8 mouse cellular contexts compared by ENCODE assay signal in the genomic region with DNA sequence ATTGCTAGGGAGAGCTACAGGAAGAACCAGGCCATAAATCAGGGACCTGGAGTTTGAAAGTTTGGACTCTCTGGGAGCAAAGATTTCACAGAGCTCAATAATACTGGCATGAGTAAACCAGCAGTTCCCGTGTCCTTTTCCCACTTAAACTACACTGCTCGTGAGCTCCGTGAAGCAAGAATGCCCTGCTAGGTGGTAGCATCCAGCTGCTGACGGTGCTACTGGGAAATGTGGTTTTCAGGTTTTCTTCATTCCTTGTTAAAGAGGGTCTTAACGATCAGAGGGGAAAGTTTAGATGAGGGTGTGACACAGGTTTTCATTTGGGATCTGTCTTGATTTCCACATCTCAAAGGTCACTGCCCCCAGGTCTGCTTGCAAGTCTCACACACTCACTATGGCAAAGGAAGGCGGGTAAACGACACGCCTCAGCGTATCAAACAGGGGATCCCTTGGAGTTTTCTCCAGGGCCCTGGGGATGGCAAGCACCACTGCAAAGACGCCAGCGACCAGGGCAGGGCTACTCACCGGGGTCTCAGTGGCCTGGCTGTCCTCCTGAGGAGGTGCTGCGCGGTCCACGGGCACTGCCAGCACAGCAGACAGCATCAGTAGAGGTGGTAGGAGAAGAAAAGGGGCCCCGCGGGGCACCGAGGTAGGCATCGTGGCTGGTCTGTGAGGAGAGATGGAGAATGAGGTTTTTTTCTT. TPM values are rescaled to one million over a fixed set of nuclear protein-coding genes. Genes with fewer than 3 reads are reported as not detected.
DNase-seq lines count a peak whose midpoint lies in the region; ATAC-seq and TF ChIP-seq lines count a peak whose summit lies in the region.

No protein-coding gene starts in this region.

- no peaks in the 10 kb centered on the region for H3K79me3 ChIP-seq in C2C12 (ENCODE audit: low read depth)

- peaks cover 14% of the 10 kb centered on the region for H3K4me1 ChIP-seq in forebrain, embryonic 12.5 days
- H3K4me1 ChIP-seq in liver, embryonic 12.5 days, result peaks cover 45% of the 10 kb centered on the region

- DNase-seq in heart, adult 11 months, result peak; percentile 92
- no peak for DNase-seq in heart, postnatal 4 days
- DNase-seq in thymus, postnatal 36 days, result peak; percentile 18 to 33
- DNase-seq in cerebellum, adult 11 months, result no peak

- WGBS in forebrain, embryonic 12.5 days, result 45% methylated on average over 19 of the region's 19 CpGs
- 20% methylated on average over 19 of the region's 19 CpGs for WGBS in liver, embryonic 12.5 days (ENCODE audit: insufficient replicate concordance)

- H3K36me3 ChIP-seq in C2C12 (ENCODE audit: control insufficient read depth, insufficient read depth), result peaks cover 8% of the 10 kb centered on the region
- H3K36me3 ChIP-seq in forebrain, embryonic 12.5 days (replicated peaks), result peaks cover 12% of the 10 kb centered on the region
- H3K36me3 ChIP-seq in liver, embryonic 12.5 days, result peaks cover 36% of the 10 kb centered on the region

- H3ac ChIP-seq in C2C12 (ENCODE audit: control insufficient read depth, insufficient read length, low read depth), result peak overlapping the region; percentile 53

- no peak for TF ChIP-seq CTCF in C2C12 (IDR thresholded peaks at IDR 0.05; ENCODE audit: control insufficient read depth, insufficient read depth, insufficient read length)

- peak overlapping the region; percentile 53 for H3K4me3 ChIP-seq in C2C12 (ENCODE audit: insufficient read depth, poor library complexity, severe bottlenecking)
- H3K4me3 ChIP-seq in forebrain, embryonic 12.5 days (replicated peaks), result peak overlapping the region; percentile 69
- H3K4me3 ChIP-seq in liver, embryonic 12.5 days, result peak overlapping the region; percentile 83

- peak overlapping the region; percentile 62 for H3K4me2 ChIP-seq in forebrain, embryonic 12.5 days
- H3K4me2 ChIP-seq in liver, embryonic 12.5 days, result peak overlapping the region; percentile 94

- no peaks in the 10 kb centered on the region for H3K27me3 ChIP-seq in C2C12 (ENCODE audit: control insufficient read depth, insufficient read depth, insufficient read length)
- H3K27me3 ChIP-seq in forebrain, embryonic 12.5 days, result no peaks in the 10 kb centered on the region
- no peaks in the 10 kb centered on the region for H3K27me3 ChIP-seq in liver, embryonic 12.5 days (replicated peaks)

- ATAC-seq in forebrain, embryonic 12.5 days (ENCODE audit: low FRiP score), result no peak
- ATAC-seq in liver, embryonic 12.5 days, result peak; percentile 48
- no peak for ATAC-seq in cerebellum, adult (ENCODE audit: insufficient number of reproducible peaks, low FRiP score, low TSS enrichment)

- H3K9ac ChIP-seq in forebrain, embryonic 12.5 days, result peak overlapping the region; percentile 75
- H3K9ac ChIP-seq in liver, embryonic 12.5 days, result peak overlapping the region; percentile 88

- H3K79me2 ChIP-seq in C2C12 (ENCODE audit: control insufficient read depth, insufficient read depth), result no peaks in the 10 kb centered on the region

- H3K9me3 ChIP-seq in forebrain, embryonic 12.5 days, result no peaks in the 10 kb centered on the region
- no peaks in the 10 kb centered on the region for H3K9me3 ChIP-seq in liver, embryonic 12.5 days (replicated peaks)

- H3K27ac ChIP-seq in forebrain, embryonic 12.5 days, result 0 out of 2 replicates have a peak overlapping the region, but pooled peaks have one; percentile 88
- H3K27ac ChIP-seq in liver, embryonic 12.5 days, result peak overlapping the region; percentile 98

TF ChIP-seq in C2C12, 6 proteins besides CTCF, POLR2A, EP300 and RAD21:
- TF ChIP-seq CEBPB (IDR thresholded peaks at IDR 0.05; ENCODE audit: low read depth) (no peak), FOSL1 (IDR thresholded peaks at IDR 0.05; ENCODE audit: insufficient read depth, low read length, poor library complexity, severe bottlenecking) (no peak), MAX (IDR thresholded peaks at IDR 0.05) (no peak), MYOG (IDR thresholded peaks at IDR 0.05; ENCODE audit: control insufficient read depth, extremely low read depth, insufficient read length) (no peak), MYOD1 (IDR thresholded peaks at IDR 0.05; ENCODE audit: control insufficient read depth, insufficient read length, low read depth) (no peak), USF1 (IDR thresholded peaks at IDR 0.05; ENCODE audit: low read depth) (no peak)

RNA-seq across cellular contexts. Expression of a gene that starts 0.9 kb away (rescaled TPM):
- total RNA-seq in heart, postnatal 4 days (2021), result 100 to 1,000 TPM; 121 to 131 TPM
- polyA plus RNA-seq in C2C12 (2012; fragmentation: generic; extraction: Trizol), result 115 TPM
- polyA plus RNA-seq in forebrain, embryonic 12.5 days (2016; fragmentation: Nextera tagmentation; extraction: Ambion mirVana), result 89.5 and 90.5 TPM in 2 replicates
- 140 and 146 TPM in 2 replicates for polyA plus RNA-seq in liver, embryonic 12.5 days (2016; fragmentation: Nextera tagmentation; extraction: Ambion mirVana)

RNA-seq across cellular contexts. Expression of a gene that starts 16.7 kb away (rescaled TPM):
- 10 to 100 TPM; 40.7 to 42.1 TPM for total RNA-seq in heart, postnatal 4 days (2021)
- 32.5 TPM for polyA plus RNA-seq in C2C12 (2012; fragmentation: generic; extraction: Trizol)
- polyA plus RNA-seq in forebrain, embryonic 12.5 days (2016; fragmentation: Nextera tagmentation; extraction: Ambion mirVana), result 14.6 and 16.6 TPM in 2 replicates
- 157 and 165 TPM in 2 replicates for polyA plus RNA-seq in liver, embryonic 12.5 days (2016; fragmentation: Nextera tagmentation; extraction: Ambion mirVana)

RNA-seq across cellular contexts. Expression of a gene that starts 16.8 kb away (rescaled TPM):
- 1 to 10 TPM; 3.6 to 4.0 TPM for total RNA-seq in heart, postnatal 4 days (2021)
- 0.89 TPM for polyA plus RNA-seq in C2C12 (2012; fragmentation: generic; extraction: Trizol)
- polyA plus RNA-seq in forebrain, embryonic 12.5 days (2016; fragmentation: Nextera tagmentation; extraction: Ambion mirVana), result 0.74 and 1.0 TPM in 2 replicates
- polyA plus RNA-seq in liver, embryonic 12.5 days (2016; fragmentation: Nextera tagmentation; extraction: Ambion mirVana), result 0.80 and 0.87 TPM in 2 replicates

RNA-seq across cellular contexts. Expression of a gene that starts 20.7 kb away (rescaled TPM):
- 1 to 10 TPM; 3.5 to 4.7 TPM for total RNA-seq in heart, postnatal 4 days (2021)
- 0.07 TPM for polyA plus RNA-seq in C2C12 (2012; fragmentation: generic; extraction: Trizol)
- 3.0 and 3.6 TPM in 2 replicates for polyA plus RNA-seq in forebrain, embryonic 12.5 days (2016; fragmentation: Nextera tagmentation; extraction: Ambion mirVana)
- polyA plus RNA-seq in liver, embryonic 12.5 days (2016; fragmentation: Nextera tagmentation; extraction: Ambion mirVana), result 2.8 and 3.1 TPM in 2 replicates

RNA-seq across cellular contexts. Expression of a gene that starts 22.7 kb away (rescaled TPM):
- total RNA-seq in heart, postnatal 4 days (2021), result 1 to 10 TPM; 2.0 to 2.1 TPM
- not detected for polyA plus RNA-seq in C2C12 (2012; fragmentation: generic; extraction: Trizol)
- polyA plus RNA-seq in forebrain, embryonic 12.5 days (2016; fragmentation: Nextera tagmentation; extraction: Ambion mirVana), result not detected in 2 replicates
- polyA plus RNA-seq in liver, embryonic 12.5 days (2016; fragmentation: Nextera tagmentation; extraction: Ambion mirVana), result not detected in 2 replicates

Comparison
In these comparisons a context has a peak if more than half of its experiments do, and no peak if none do; other contexts are left out.
1. DNase-seq: peak in heart, adult 11 months (single experiment) and thymus, postnatal 36 days (2 of 2); none in heart, postnatal 4 days (single experiment) and cerebellum, adult 11 months (single experiment).
2. Peak in every context shown above with its lines, with median percentiles within 50 percentile points of each other: H3K4me3 ChIP-seq.